Mouse (Mus musculus) midbrain, embryonic 11.5 days (tissue): ENCODE measurements around the gene Lrrc3b. TPM values are rescaled to one million over a fixed set of nuclear protein-coding genes. Genes with fewer than 3 reads are reported as not detected.

Experiments used
- ATAC-seq: fragments of 200-750 bp; cut with Nextera tagmentation; 2 replicates; pipeline ENCODE4 v1.8.0; 2017; ENCODE audit warnings: moderate TSS enrichment, moderate library complexity; ENCODE audit not compliant: low FRiP score
- DNase-seq: peaks from one replicate; pipeline ENCODE4 v3.0.0; 2015; ENCODE audit warnings: low spot score; ENCODE audit errors: missing footprints
- H3K27ac ChIP-seq: fragments of 300-500 bp; sonication (generic); 2 replicates; pipeline ENCODE4 v1.5.1; 2014; ENCODE audit warnings: low read depth, low read length
- H3K27me3 ChIP-seq: fragments of 300-500 bp; sonication (generic); 2 replicates; pipeline ENCODE4 v1.6.1; 2014; ENCODE audit warnings: mild to moderate bottlenecking, low read length, moderate library complexity, mixed read lengths; ENCODE audit not compliant: control insufficient read depth, insufficient read depth
- H3K36me3 ChIP-seq: fragments of 300-500 bp; sonication (generic); 2 replicates; pipeline ENCODE4 v1.6.1; 2014; ENCODE audit warnings: mild to moderate bottlenecking, low read length, moderate library complexity, mixed read lengths; ENCODE audit not compliant: control insufficient read depth, insufficient read depth
- H3K4me1 ChIP-seq: fragments of 300-500 bp; sonication (generic); 2 replicates; pipeline ENCODE4 v1.6.1; 2014; ENCODE audit warnings: low read length; ENCODE audit not compliant: control insufficient read depth, insufficient read depth
- H3K4me2 ChIP-seq: fragments of 300-500 bp; sonication (generic); 2 replicates; pipeline ENCODE4 v1.6.1; 2014; ENCODE audit warnings: mild to moderate bottlenecking, moderate library complexity
- H3K4me3 ChIP-seq: fragments of 300-500 bp; sonication (generic); 2 replicates; pipeline ENCODE4 v1.5.1; 2014; ENCODE audit warnings: low read depth, low read length
- H3K9ac ChIP-seq: fragments of 300-500 bp; sonication (generic); 2 replicates; pipeline ENCODE4 v1.6.1; 2014; ENCODE audit warnings: low read length
- H3K9me3 ChIP-seq: fragments of 300-500 bp; sonication (generic); 2 replicates; pipeline ENCODE4 v1.6.1; 2016; ENCODE audit warnings: low read length; ENCODE audit not compliant: control insufficient read depth
- WGBS: fragments of 180-500 bp; shearing (Covaris S2); extraction: QIAGEN DNeasy Blood & Tissue Kit; methylation state at CpG from one replicate; pipeline ENCODE4 v1.1.7; 2014; 5-methylcytosine and 5-hydroxymethylcytosine counted together
- polyA plus RNA-seq: library from polyadenylated mRNA; unstranded; fragments of >200 nt; fragmentation: Nextera tagmentation; extraction: Ambion mirVana; gene quantifications from 2 replicates; pipeline ENCODE4 v1.2.1, GENCODE M21; 2014

Lrrc3b gene
- polyA plus RNA-seq, 1 experiment from 2014 or later, result 1.9 TPM

- Histone ChIP-seq H3K36me3 (no peaks in the 10 kb centered on the region), H3K27ac (no peak overlapping the region), H3K9me3 (no peaks in the 10 kb centered on the region), H3K4me3 (no peak overlapping the region), H3K4me2 (no peak overlapping the region), H3K27me3 (no peaks in the 10 kb centered on the region), H3K9ac (no peak overlapping the region), H3K4me1 (no peaks in the 10 kb centered on the region)
- DNase-seq (no peak), ATAC-seq (no peak)
- WGBS, result 80% methylated on average over 3 of the region's 3 CpGs
These were observed 79.7 kb downstream of the Lrrc3b start for GRCm38 (mm10) chr14:15359134-15359533.

- Histone ChIP-seq H3K27ac (no peak overlapping the region), H3K9ac (no peak overlapping the region), H3K4me2 (no peak overlapping the region), H3K36me3 (no peaks in the 10 kb centered on the region), H3K4me3 (no peak overlapping the region), H3K27me3 (no peaks in the 10 kb centered on the region), H3K9me3 (no peaks in the 10 kb centered on the region), H3K4me1 (no peaks in the 10 kb centered on the region)
- peak; percentile 62; the same call in 1 of the 2 replicates for ATAC-seq
- WGBS, result 23% methylated on average over 3 of the region's 3 CpGs
- DNase-seq, result peak; percentile 96
These were observed 83.3 kb downstream of the Lrrc3b start for GRCm38 (mm10) chr14:15355512-15355911.

GRCm38 (mm10) chr14:15354299-15354698 is 84.5 kb downstream of the Lrrc3b start:
- no peaks in the 10 kb centered on the region for H3K9me3 ChIP-seq
- no peaks in the 10 kb centered on the region for H3K36me3 ChIP-seq
- no peak overlapping the region for H3K4me3 ChIP-seq
- H3K4me2 ChIP-seq, result no peak overlapping the region
- ATAC-seq, result no peak
- H3K27me3 ChIP-seq, result no peaks in the 10 kb centered on the region
- no peaks in the 10 kb centered on the region for H3K4me1 ChIP-seq
- no peak overlapping the region for H3K9ac ChIP-seq
- 76% methylated on average over 5 of the region's 5 CpGs for WGBS
- H3K27ac ChIP-seq, result no peak overlapping the region
- DNase-seq, result no peak

- no peak for ATAC-seq
- H3K9me3 ChIP-seq, result no peaks in the 10 kb centered on the region
- no peak overlapping the region for H3K4me3 ChIP-seq
- no peaks in the 10 kb centered on the region for H3K27me3 ChIP-seq
- H3K4me2 ChIP-seq, result no peak overlapping the region
- no peak overlapping the region for H3K9ac ChIP-seq
- no peak for DNase-seq
- WGBS, result 82% methylated on average over 2 of the region's 2 CpGs
- H3K36me3 ChIP-seq, result no peaks in the 10 kb centered on the region
- no peaks in the 10 kb centered on the region for H3K4me1 ChIP-seq
- no peak overlapping the region for H3K27ac ChIP-seq
These were observed 105.7 kb downstream of the Lrrc3b start for GRCm38 (mm10) chr14:15333130-15333529.

GRCm38 (mm10) chr14:15331370-15331769 is 107.4 kb downstream of the Lrrc3b start:
- no peak for ATAC-seq
- H3K36me3 ChIP-seq, result no peaks in the 10 kb centered on the region
- DNase-seq, result no peak
- no peak overlapping the region for H3K27ac ChIP-seq
- no peaks in the 10 kb centered on the region for H3K27me3 ChIP-seq
- H3K4me1 ChIP-seq, result no peaks in the 10 kb centered on the region
- no peak overlapping the region for H3K4me3 ChIP-seq
- no peak overlapping the region for H3K4me2 ChIP-seq
- 48% methylated on average over 1 of the region's 1 CpGs for WGBS
- H3K9ac ChIP-seq, result no peak overlapping the region
- H3K9me3 ChIP-seq, result no peaks in the 10 kb centered on the region

- H3K27me3 ChIP-seq, result no peaks in the 10 kb centered on the region
- H3K9me3 ChIP-seq, result no peaks in the 10 kb centered on the region
- 83% methylated on average over 1 of the region's 1 CpGs for WGBS
- H3K4me1 ChIP-seq, result no peaks in the 10 kb centered on the region
- H3K9ac ChIP-seq, result no peak overlapping the region
- no peaks in the 10 kb centered on the region for H3K36me3 ChIP-seq
- DNase-seq, result no peak
- no peak overlapping the region for H3K27ac ChIP-seq
- no peak overlapping the region for H3K4me2 ChIP-seq
- ATAC-seq, result no peak
- H3K4me3 ChIP-seq, result no peak overlapping the region
These were observed 108.6 kb downstream of the Lrrc3b start for GRCm38 (mm10) chr14:15330155-15330554.

GRCm38 (mm10) chr14:15325872-15326271 is 112.9 kb downstream of the Lrrc3b start:
- no peaks in the 10 kb centered on the region for H3K36me3 ChIP-seq
- WGBS, result 82% methylated on average over 1 of the region's 1 CpGs
- no peaks in the 10 kb centered on the region for H3K27me3 ChIP-seq
- no peak overlapping the region for H3K27ac ChIP-seq
- H3K4me1 ChIP-seq, result no peaks in the 10 kb centered on the region
- no peak overlapping the region for H3K4me3 ChIP-seq
- ATAC-seq (no peak), DNase-seq (no peak)
- H3K9ac ChIP-seq, result no peak overlapping the region
- no peak overlapping the region for H3K4me2 ChIP-seq
- H3K9me3 ChIP-seq, result no peaks in the 10 kb centered on the region

- no peaks in the 10 kb centered on the region for H3K27me3 ChIP-seq
- H3K36me3 ChIP-seq, result no peaks in the 10 kb centered on the region
- no peak overlapping the region for H3K4me3 ChIP-seq
- 84% methylated on average over 9 of the region's 9 CpGs for WGBS
- no peaks in the 10 kb centered on the region for H3K4me1 ChIP-seq
- H3K4me2 ChIP-seq, result no peak overlapping the region
- H3K9ac ChIP-seq, result no peak overlapping the region
- ATAC-seq (no peak), DNase-seq (no peak)
- H3K27ac ChIP-seq, result no peak overlapping the region
- no peaks in the 10 kb centered on the region for H3K9me3 ChIP-seq
These were observed 116.2 kb downstream of the Lrrc3b start for GRCm38 (mm10) chr14:15322441-15323123.

- Histone ChIP-seq H3K27ac (no peak overlapping the region), H3K9ac (no peak overlapping the region), H3K36me3 (no peaks in the 10 kb centered on the region), H3K4me3 (no peak overlapping the region), H3K9me3 (no peaks in the 10 kb centered on the region), H3K4me2 (no peak overlapping the region), H3K27me3 (no peaks in the 10 kb centered on the region), H3K4me1 (no peaks in the 10 kb centered on the region)
- DNase-seq, result no peak
- no peak for ATAC-seq
These were observed 119.3 kb downstream of the Lrrc3b start for GRCm38 (mm10) chr14:15319399-15319915.
